Mouse (Mus musculus): ENCODE data around the gene Trim21. TPM values are rescaled to one million over a fixed set of nuclear protein-coding genes. Genes with fewer than 3 reads are reported as not detected.

Trim21 gene
- total RNA-seq, 2 experiments from 2014 or later: 2.5 to 3.2 TPM

GRCm38 (mm10) chr7:102508666-102509065, 56.6 kb downstream of the Trim21 start:
- DNase-seq (ENCODE audit: low spot score in 2 of 2): no peak

- no peak for DNase-seq (ENCODE audit: low spot score in 2 of 2)
These were observed 57.2 kb downstream of the Trim21 start for GRCm38 (mm10) chr7:102508066-102508465.

Other genes starting within 250 kb of the Trim21 start
- gene Rrm1, start 123.8 kb downstream of the Trim21 start, total RNA-seq (2021): 10 to 100 TPM; 12.1 to 12.9 TPM
- gene Olfr543, start 83.8 kb downstream of the Trim21 start, total RNA-seq (2021): not detected
- not detected for gene Olfr544, start 77.2 kb downstream of the Trim21 start, total RNA-seq (2021)
- not detected for gene Olfr545, start 65.9 kb downstream of the Trim21 start, total RNA-seq (2021)
- gene Olfr547, start 30.7 kb downstream of the Trim21 start, total RNA-seq (2021): not detected
- not detected for gene Olfr548-ps1, start 24.6 kb downstream of the Trim21 start, total RNA-seq (2021)
- not detected for gene Olfr549, start 15.6 kb downstream of the Trim21 start, total RNA-seq (2021)
- gene Olfr550, start 6.0 kb upstream of the Trim21 start, total RNA-seq (2021): 1 to 10 TPM; 2.8 to 2.9 TPM
- gene Olfr551, start 26.4 kb upstream of the Trim21 start, total RNA-seq (2021): not detected
- under 1 TPM in 1 of 2 experiments, not detected in 1; 0.12 TPM for gene Olfr552, start 32.3 kb upstream of the Trim21 start, total RNA-seq (2021)
- not detected for gene Olfr553, start 52.7 kb upstream of the Trim21 start, total RNA-seq (2021)
- gene Olfr554, start 72.9 kb upstream of the Trim21 start, total RNA-seq (2021): not detected
- gene Olfr555, start 93.3 kb upstream of the Trim21 start, total RNA-seq (2021): not detected
- under 1 TPM in 1 of 2 experiments, not detected in 1; 0.09 TPM for gene Olfr556, start 99.4 kb upstream of the Trim21 start, total RNA-seq (2021)
- 1 to 10 TPM; 5.5 to 6.4 TPM for gene Trim68, start 121.8 kb upstream of the Trim21 start, total RNA-seq (2021)
- gene Olfr557, start 130.4 kb upstream of the Trim21 start, total RNA-seq (2021): under 1 TPM; 0.19 to 0.21 TPM
- under 1 TPM; 0.41 to 0.45 TPM for gene Olfr558, start 136.7 kb upstream of the Trim21 start, total RNA-seq (2021)
- gene Olfr33, start 153.6 kb upstream of the Trim21 start, total RNA-seq (2021): not detected
- not detected for gene Olfr559, start 162.0 kb upstream of the Trim21 start, total RNA-seq (2021)
- gene Olfr560, start 193.9 kb upstream of the Trim21 start, total RNA-seq (2021): not detected
- gene Olfr78, start 194.0 kb upstream of the Trim21 start, total RNA-seq (2021): under 1 TPM; 0.16 to 0.38 TPM
- gene Olfr561, start 205.7 kb upstream of the Trim21 start, total RNA-seq (2021): under 1 TPM in 1 of 2 experiments, not detected in 1; 0.24 TPM
- not detected for gene Olfr564, start 238.0 kb upstream of the Trim21 start, total RNA-seq (2021)